Mouse (Mus musculus): ENCODE measurements around the gene Kcnk3. TPM values are rescaled to one million over a fixed set of nuclear protein-coding genes. Genes with fewer than 3 reads are reported as not detected.

The Kcnk3 gene
- total RNA-seq, 4 experiments from 2014 or later = 10.3 to 13.1 (median 10.7) TPM

- DNase-seq (ENCODE audit: low spot score in 2 of 2) = no peak
These were observed 82.1 kb downstream of the Kcnk3 start for GRCm38 (mm10) chr5:30670091-30670490.

DNA sequence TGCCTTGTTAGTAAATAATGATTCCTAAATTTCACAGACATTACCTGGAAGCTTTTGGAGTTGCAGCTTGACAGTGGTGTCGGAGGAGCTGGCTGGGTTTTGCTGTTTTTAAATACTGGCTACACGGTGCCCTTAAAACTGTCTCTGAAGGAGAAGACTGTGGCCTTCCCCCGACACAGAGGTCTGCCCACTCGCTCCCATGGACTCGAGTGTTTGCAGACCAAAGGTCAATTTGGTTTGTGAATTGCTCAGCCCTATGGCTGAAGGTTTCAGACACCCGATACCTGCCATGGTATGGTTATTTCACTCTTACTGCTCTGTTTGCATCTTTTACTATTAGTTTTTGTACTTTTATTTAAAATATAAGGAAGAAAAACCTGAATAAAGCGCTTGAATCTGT, 86.0 kb downstream of the Kcnk3 start:
- DNase-seq (ENCODE audit: low spot score in 2 of 2) = no peak

Small RNA genes within 50 kb of the gene (microRNA-seq; reads per million reads assigned to microRNA genes)
- gene Mir5625 = 0.25 to 0.32 reads per million in 2 experiments

Other genes with a start within 250 kb of the Kcnk3 start
- gene Otof, start 126.2 kb upstream of the Kcnk3 start, total RNA-seq (2022) = 1 to 10 TPM; 3.3 to 4.4 (median 3.7) TPM
- gene 1700001C02Rik, start 122.1 kb upstream of the Kcnk3 start, total RNA-seq (2022) = 1 to 10 TPM in 1 of 4 experiments, under 1 TPM in 1, not detected in 2; 0.50 to 1.2 TPM
- not detected for gene Cib4, start 42.3 kb upstream of the Kcnk3 start, total RNA-seq (2022)
- gene Slc35f6, start 59.8 kb downstream of the Kcnk3 start, total RNA-seq (2022) = 10 to 100 TPM; 37.4 to 40.7 (median 38.7) TPM
- gene Cenpa, start 78.6 kb downstream of the Kcnk3 start, total RNA-seq (2022) = 1 to 10 TPM; 2.3 to 5.2 (median 3.4) TPM
- gene Dpysl5, start 123.4 kb downstream of the Kcnk3 start, total RNA-seq (2022) = 10 to 100 TPM; 23.6 to 33.6 (median 30.8) TPM
- 100 to 1,000 TPM; 225 to 231 (median 227) TPM for gene Mapre3, start 226.5 kb downstream of the Kcnk3 start, total RNA-seq (2022)

Data from layer of hippocampus, adult 8-10 months (tissue).